Mouse (Mus musculus): ENCODE measurements around the gene Zdhhc17.

- TF ChIP-seq CTCF (IDR thresholded peaks at IDR 0.05; ENCODE audit: extremely low read depth, insufficient read depth, low read length): no peak
- TF ChIP-seq POLR2A (IDR thresholded peaks at IDR 0.05; ENCODE audit: extremely low read depth, insufficient read depth, low read length): no peak
Observed at GRCm38 (mm10) chr10:110979431-110979830, 30.5 kb downstream of the Zdhhc17 start.
